Mouse (Mus musculus) liver, postnatal 0 days (tissue): ENCODE results near the gene Cdiptos.

ENCODE experiments used
- CTCF ChIP-seq: sonication (generic); IDR thresholded peaks from 2 replicates; pipeline ENCODE4 v1.5.1; 2016; ENCODE audit warnings: antibody characterized with exemption, low read depth
- EP300 ChIP-seq: IDR thresholded peaks from 2 replicates; pipeline ENCODE4 v1.6.1; 2016; ENCODE audit warnings: antibody characterized with exemption, low read depth, mild to moderate bottlenecking

DNA sequence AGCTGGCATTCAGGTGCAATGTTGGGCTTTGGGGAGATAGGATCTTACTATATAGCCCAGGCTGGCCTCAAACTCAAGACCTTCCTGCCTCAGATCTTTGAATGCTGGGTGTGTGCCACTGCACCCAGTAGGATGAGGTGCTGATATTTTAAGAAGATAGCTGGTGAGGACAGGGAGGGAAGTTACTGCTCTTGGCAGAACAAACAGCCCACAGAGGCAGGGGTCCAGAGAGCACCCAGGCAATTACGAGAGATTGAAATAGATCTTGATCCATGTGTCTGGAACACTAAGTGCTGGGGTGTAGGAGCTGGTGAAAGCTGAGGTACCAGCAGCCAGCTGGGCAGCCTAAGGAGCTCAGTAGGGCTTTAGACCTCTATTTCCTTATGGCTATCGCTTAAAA, 5.7 kb upstream of the Cdiptos start:
- TF ChIP-seq EP300, result no peak
- no peak for TF ChIP-seq CTCF
